Mouse (Mus musculus) MEL (cell line): ENCODE data around the gene Mrps36. TPM values are rescaled to one million over a fixed set of nuclear protein-coding genes. Genes with fewer than 3 reads are reported as not detected.

ENCODE experiments used
- DNase-seq: peaks from one replicate; pipeline ENCODE4 v3.0.0; 2011; ENCODE audit warnings: low read depth, low spot score
- H3K27ac ChIP-seq: 2 replicates; pipeline ENCODE4 v1.5.1; 2012; ENCODE audit warnings: low read depth, mild to moderate bottlenecking, control low read depth, low read length, moderate library complexity; ENCODE audit not compliant: control insufficient read depth
- H3K27me3 ChIP-seq, 2 experiments: fragments of 150-350 bp in 1 of 2; sonication (generic) in 1 of 2; 2 replicates each; pipeline ENCODE4 v1.6.1; 2012; ENCODE audit warnings: low read length in 2 of 2, mild to moderate bottlenecking in 2 of 2, improper control_type of control experiment in 1 of 2, moderate library complexity in 1 of 2; ENCODE audit not compliant: insufficient read depth in 2 of 2, control insufficient read depth in 1 of 2
- H3K36me3 ChIP-seq, 2 experiments: 2 replicates each; pipeline ENCODE4 v1.6.1; 2012 to 2014; ENCODE audit warnings: low read length in 2 of 2, improper control_type of control experiment in 1 of 2, inconsistent platforms in 1 of 2, mild to moderate bottlenecking in 1 of 2; ENCODE audit not compliant: insufficient read depth in 2 of 2, control insufficient read depth in 1 of 2
- H3K4me1 ChIP-seq, 2 experiments: fragments of 150-350 bp in 1 of 2; sonication (generic) in 1 of 2; 2 replicates each; pipeline ENCODE4 v1.6.1; 2012; ENCODE audit warnings: low read length in 2 of 2, improper control_type of control experiment in 1 of 2, mild to moderate bottlenecking in 1 of 2; ENCODE audit not compliant: insufficient read depth in 2 of 2, control insufficient read depth in 1 of 2
- H3K4me3 ChIP-seq, 2 experiments: fragments of 150-350 bp in 1 of 2; sonication (generic) in 1 of 2; 2 replicates each; pipeline ENCODE4 v1.5.1; 2012; ENCODE audit warnings: low read depth in 2 of 2, low read length in 2 of 2, mild to moderate bottlenecking in 2 of 2, moderate library complexity in 2 of 2, control low read depth in 1 of 2, improper control_type of control experiment in 1 of 2; ENCODE audit not compliant: control insufficient read depth in 1 of 2, insufficient read depth in 1 of 2
- H3K79me2 ChIP-seq: 2 replicates; pipeline ENCODE4 v1.6.1; 2012; ENCODE audit warnings: mild to moderate bottlenecking, low read length, moderate library complexity; ENCODE audit not compliant: control insufficient read depth, poor library complexity, insufficient read depth
- H3K9ac ChIP-seq: 2 replicates; pipeline ENCODE4 v1.6.1; 2012; ENCODE audit warnings: low read depth, mild to moderate bottlenecking, control low read depth, low read length, moderate library complexity; ENCODE audit not compliant: control insufficient read depth, poor library complexity, severe bottlenecking
- H3K9me3 ChIP-seq: fragments of 150-350 bp; sonication (generic); replicated peaks from 2 replicates; pipeline ENCODE4 v1.6.1; 2012; ENCODE audit warnings: mild to moderate bottlenecking, low read length, improper control_type of control experiment, moderate library complexity; ENCODE audit not compliant: insufficient read depth
- E2F4 ChIP-seq: IDR thresholded peaks from 2 replicates; pipeline ENCODE4 v1.6.1; 2011; ENCODE audit warnings: low read depth, low read length, improper control_type of control experiment, borderline replicate concordance
- ELF1 ChIP-seq: IDR thresholded peaks from 2 replicates; pipeline ENCODE4 v1.6.1; 2014; ENCODE audit warnings: low read depth, mild to moderate bottlenecking, inconsistent platforms, low read length, improper control_type of control experiment, moderate library complexity
- EP300 ChIP-seq, 2 experiments: IDR thresholded peaks; 2 replicates each; pipeline ENCODE4 v1.6.1; 2011; ENCODE audit warnings: improper control_type of control experiment in 2 of 2, low read length in 2 of 2, low read depth in 1 of 2, mild to moderate bottlenecking in 1 of 2
- ETS1 ChIP-seq: IDR thresholded peaks from 2 replicates; pipeline ENCODE4 v1.6.1; 2012; ENCODE audit warnings: low read depth, mild to moderate bottlenecking, inconsistent platforms, low read length, improper control_type of control experiment, moderate library complexity
- GATA1 ChIP-seq: IDR thresholded peaks from 2 replicates; pipeline ENCODE4 v1.6.1; 2011; ENCODE audit warnings: low read depth, low read length, improper control_type of control experiment
- JUND ChIP-seq: IDR thresholded peaks from 2 replicates; pipeline ENCODE4 v1.6.1; 2011; ENCODE audit warnings: low read depth, mild to moderate bottlenecking, improper control_type of control experiment, low read length
- KAT2A ChIP-seq: conservative IDR thresholded peaks from 2 replicates; pipeline ENCODE4 v1.6.1; 2012; ENCODE audit warnings: low read depth, low read length, improper control_type of control experiment, inconsistent platforms
- MAFK ChIP-seq: IDR thresholded peaks from 2 replicates; pipeline ENCODE4 v1.6.1; 2011; ENCODE audit warnings: low read depth, mild to moderate bottlenecking, low read length, improper control_type of control experiment, borderline replicate concordance
- MEF2A ChIP-seq: IDR thresholded peaks from 2 replicates; pipeline ENCODE4 v1.6.1; 2014; ENCODE audit warnings: low read depth, mild to moderate bottlenecking, inconsistent platforms, low read length, improper control_type of control experiment; ENCODE audit not compliant: poor library complexity, insufficient replicate concordance, severe bottlenecking; ENCODE audit errors: extremely low read depth
- MXI1 ChIP-seq: IDR thresholded peaks from 2 replicates; pipeline ENCODE4 v1.6.1; 2011; ENCODE audit warnings: mild to moderate bottlenecking, low read depth, low read length, improper control_type of control experiment
- NRF1 ChIP-seq: IDR thresholded peaks from 2 replicates; pipeline ENCODE4 v1.6.1; 2014; ENCODE audit warnings: low read depth, mild to moderate bottlenecking, inconsistent platforms, low read length, improper control_type of control experiment, moderate library complexity; ENCODE audit not compliant: poor library complexity, insufficient read depth, severe bottlenecking
- TAL1 ChIP-seq: IDR thresholded peaks from 2 replicates; pipeline ENCODE4 v1.6.1; 2012; ENCODE audit warnings: mild to moderate bottlenecking, inconsistent platforms, low read length, moderate library complexity, mixed read lengths
- UBTF ChIP-seq: IDR thresholded peaks from 2 replicates; pipeline ENCODE4 v1.6.1; 2012; ENCODE audit warnings: low read depth, mild to moderate bottlenecking, inconsistent platforms, low read length, improper control_type of control experiment, moderate library complexity, borderline replicate concordance; ENCODE audit not compliant: insufficient read depth
- ZC3H11A ChIP-seq: IDR thresholded peaks from 2 replicates; pipeline ENCODE4 v1.6.1; 2012; ENCODE audit warnings: low read depth, mild to moderate bottlenecking, inconsistent platforms, low read length, improper control_type of control experiment
- ZKSCAN1 ChIP-seq: IDR thresholded peaks from 2 replicates; pipeline ENCODE4 v1.6.1; 2012; ENCODE audit warnings: low read depth, mild to moderate bottlenecking, inconsistent platforms, low read length, improper control_type of control experiment, moderate library complexity
- polyA plus RNA-seq, 2 experiments: library from polyadenylated mRNA; stranded (reverse) in 1 of 2; unstranded in 1 of 2; fragments of >175 nt in 1 of 2; fragments of >200 nt in 1 of 2; gene quantifications; 2 replicates each; pipeline versions ENCODE4 v1.2.1 to v1.2.4; 2012; ENCODE audit warnings: low replicate concordance in 2 of 2, low read depth in 1 of 2; ENCODE audit not compliant: insufficient read length in 2 of 2, insufficient read depth in 1 of 2, missing spikeins in 1 of 2
- total RNA-seq: library from RNA; depleted of rRNA; stranded (reverse); fragments of 300-350 nt; gene quantifications from 2 replicates; pipeline ENCODE4 v1.2.3, GENCODE M21; 2012

The Mrps36 gene
- total and polyA plus RNA-seq, 3 experiments = 73.1 to 91.1 TPM; not detected in 1

GRCm38 (mm10) chr13:100715467-100715866 lies 29.0 kb downstream of the Mrps36 start:
- no peak overlapping the region for H3K9ac ChIP-seq
- peaks cover 16 to 34% of the 10 kb centered on the region in 2 experiments for H3K36me3 ChIP-seq
- peak; percentile 25 to 32; a peak in 1 of 4 replicates for TF ChIP-seq EP300 (IDR thresholded peaks at IDR 0.05; ENCODE audit: low read depth in 1 of 2, low read length in 2 of 2)
- TF ChIP-seq ZC3H11A = no peak
- no peak for TF ChIP-seq KAT2A
- TF ChIP-seq TAL1 = 0 out of 2 replicates have a peak, but pooled peaks have one; percentile 11
- TF ChIP-seq UBTF = no peak
- TF ChIP-seq NRF1 = no peak
- TF ChIP-seq MXI1 = no peak
- no peak for TF ChIP-seq ETS1
- TF ChIP-seq, all 39 proteins: peak for 2
- no peaks in the 10 kb centered on the region for H3K79me2 ChIP-seq
- no peaks in the 10 kb centered on the region for H3K9me3 ChIP-seq
- no peak overlapping the region for H3K27ac ChIP-seq
- H3K4me3 ChIP-seq = no peak overlapping the region
- no peak for DNase-seq
- H3K27me3 ChIP-seq = no peaks in the 10 kb centered on the region
- H3K4me1 ChIP-seq = peaks cover 0 to 3% of the 10 kb centered on the region in 2 experiments; a peak in 1 of 4 replicates

GRCm38 (mm10) chr13:100706206-100706605 lies 38.3 kb downstream of the Mrps36 start:
- no peak overlapping the region for H3K9ac ChIP-seq
- DNase-seq = no peak
- TF ChIP-seq MEF2A (no peak), ELF1 (no peak), ETS1 (no peak), JUND (no peak), E2F4 (no peak), ZKSCAN1 (no peak), UBTF (no peak), GATA1 (no peak), MAFK (no peak)
- TF ChIP-seq, all 39 proteins: peak for 0
- Histone ChIP-seq H3K4me1 (no peaks in the 10 kb centered on the region), H3K27ac (no peak overlapping the region), H3K79me2 (no peaks in the 10 kb centered on the region), H3K36me3 (peaks cover 4 to 48% of the 10 kb centered on the region in 2 experiments; a peak in 3 of 4 replicates), H3K27me3 (no peaks in the 10 kb centered on the region), H3K4me3 (no peak overlapping the region), H3K9me3 (no peaks in the 10 kb centered on the region)
